In the genomic region with DNA sequence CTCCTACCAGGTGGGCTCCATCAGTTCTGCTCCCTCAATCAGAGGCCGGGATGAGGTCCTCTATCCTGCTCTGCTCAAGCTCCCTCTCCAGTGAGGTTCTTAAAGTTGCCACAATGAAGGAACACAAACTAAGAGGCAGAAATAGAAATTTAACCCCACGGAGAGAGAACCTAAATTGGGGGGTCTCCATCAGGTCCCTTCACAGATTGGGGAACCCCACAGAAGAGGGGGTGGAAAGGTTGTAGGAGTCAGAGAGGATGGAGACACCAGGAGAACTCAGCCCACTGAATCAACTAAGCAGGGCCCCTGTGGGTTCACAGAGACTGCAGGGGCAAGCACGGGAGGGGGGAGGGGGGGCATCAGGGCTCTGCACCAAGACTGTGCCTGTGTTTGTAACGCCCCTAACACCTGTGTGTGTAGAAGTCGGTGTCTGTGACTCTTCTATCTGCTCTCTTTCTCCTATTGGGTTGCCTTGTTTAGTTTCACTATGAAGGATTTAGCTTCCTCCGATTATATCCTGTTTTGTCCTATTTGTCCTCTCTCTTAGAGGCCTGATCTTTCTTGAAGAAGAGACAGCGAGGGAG, we compare ENCODE assay signal across 19 mouse cellular contexts.
DNase-seq lines count a peak whose midpoint lies in the region; ATAC-seq and TF ChIP-seq lines count a peak whose summit lies in the region.
"Had no signal": no experiment of that assay in that cellular context is flagged by ENCODE, and none has a peak within 500 bp of the region (broad histone marks: within the 10 kb centered on the region; RNA-seq: fewer than 3 reads in every experiment).

No protein-coding gene starts in this region.

- intact Hi-C loops in left cerebral cortex, postnatal 14 days (cut with DNase I) = no loop called here

- no peak for TF ChIP-seq POLR2A in CH12.LX (IDR thresholded peaks at IDR 0.05; ENCODE audit: low read depth, low read length)

- DNase-seq in heart, postnatal 0 days (ENCODE audit: low spot score) = no peak
- DNase-seq in CH12.LX (ENCODE audit: extremely low read depth) = peak; percentile 48
- peak; percentile 69 for DNase-seq in thymus, postnatal 25 days
- no peak for DNase-seq in retina, postnatal 1 day
- no peak for DNase-seq in left cerebral cortex, postnatal 14 days (ENCODE audit: low spot score in 2 of 2)
- DNase-seq in heart, adult 8-10 months (ENCODE audit: low spot score) = no peak
- DNase-seq: cerebellum, adult 8-10 months; kidney, adult 2 months; kidney, postnatal 14 days; left cerebral cortex, postnatal 4 days; liver had no signal

- in situ Hi-C loops in CH12.LX (cut with MboI; ENCODE audit: low pct_ligation_motif_present, low pct_unique_long_range_greater_than_20kb, low sequenced_read_pairs) = no loop called here

- no peak for TF ChIP-seq RAD21 in CH12.LX (IDR thresholded peaks at IDR 0.05; ENCODE audit: low read depth, low read length)

- peak overlapping the region; percentile 15; the same call in 1 of the 2 replicates for H3K27ac ChIP-seq in heart, postnatal 0 days (ENCODE audit: low read depth)
- no peak overlapping the region for H3K27ac ChIP-seq in heart, embryonic 12.5 days (ENCODE audit: poor library complexity, severe bottlenecking)
- H3K27ac ChIP-seq in CH12.LX (ENCODE audit: insufficient read depth, low read depth) = no peak overlapping the region
- H3K27ac ChIP-seq: forebrain, embryonic 13.5 days; hindbrain, embryonic 10.5 days; midbrain, embryonic 15.5 days had no signal

- no peaks in the 10 kb centered on the region for H3K79me2 ChIP-seq in CH12.LX (replicated peaks; ENCODE audit: control insufficient read depth, extremely low read depth, insufficient read depth, poor library complexity, severe bottlenecking)

- 55% methylated on average over 7 of the region's 7 CpGs for WGBS in heart, postnatal 0 days
- WGBS in heart, embryonic 12.5 days = 66% methylated on average over 7 of the region's 7 CpGs

- H3K4me2 ChIP-seq in heart, postnatal 0 days (ENCODE audit: low read depth, low read length) = no peak overlapping the region; the same call in 1 of the 2 replicates
- H3K4me2 ChIP-seq in heart, embryonic 12.5 days = no peak overlapping the region
- H3K4me2 ChIP-seq in CH12.LX (ENCODE audit: insufficient read depth, low read depth, poor library complexity, severe bottlenecking) = peak overlapping the region; percentile 83
- H3K4me2 ChIP-seq: forebrain, embryonic 13.5 days; heart, embryonic 11.5 days; midbrain, embryonic 15.5 days had no signal

- no peaks in the 10 kb centered on the region; the same call in 1 of the 2 replicates for H3K36me3 ChIP-seq in heart, postnatal 0 days (replicated peaks; ENCODE audit: control insufficient read depth, insufficient read depth, low read length)
- peaks cover 8% of the 10 kb centered on the region; the same call in 1 of the 2 replicates for H3K36me3 ChIP-seq in heart, embryonic 12.5 days
- peaks cover 0 to 3% of the 10 kb centered on the region in 2 experiments for H3K36me3 ChIP-seq in CH12.LX (replicated peaks in 1 of 2; ENCODE audit: control insufficient read depth in 1 of 2, insufficient read depth in 1 of 2, low read length in 1 of 2)
- H3K36me3 ChIP-seq: hindbrain, embryonic 10.5 days; midbrain, embryonic 15.5 days had no signal

- no peak for ATAC-seq in heart, postnatal 0 days (ENCODE audit: insufficient read depth, low read depth)
- no peak for ATAC-seq in heart, embryonic 12.5 days (ENCODE audit: insufficient number of reproducible peaks, low FRiP score)
- ATAC-seq in neutrophil, adult 5-6 weeks (ENCODE audit: extremely low read depth, insufficient number of reproducible peaks, low FRiP score, poor library complexity, severe bottlenecking) = 0 out of 2 replicates have a peak, but pooled peaks have one; percentile 15
- ATAC-seq: forebrain, embryonic 13.5 days; midbrain, embryonic 15.5 days had no signal

- no peak for TF ChIP-seq EP300 in heart, postnatal 0 days (IDR thresholded peaks at IDR 0.05; ENCODE audit: low read depth)
- TF ChIP-seq EP300 in CH12.LX (IDR thresholded peaks at IDR 0.05; ENCODE audit: low read length) = no peak

- no peak overlapping the region for H3K9ac ChIP-seq in heart, postnatal 0 days (replicated peaks; ENCODE audit: low read depth, low read length)
- H3K9ac ChIP-seq in heart, embryonic 12.5 days = no peak overlapping the region
- peak overlapping the region; percentile 28 for H3K9ac ChIP-seq in CH12.LX (ENCODE audit: insufficient read depth, low read depth)
- H3K9ac ChIP-seq: forebrain, embryonic 13.5 days; midbrain, embryonic 15.5 days had no signal

- dilution Hi-C loops in CH12.LX (cut with MboI; ENCODE audit: extremely low pct_ligation_motif_present, extremely low pct_unique_long_range_greater_than_20kb, low sequenced_read_pairs) = no loop called here

- H3K4me1 ChIP-seq in heart, postnatal 0 days (ENCODE audit: control insufficient read depth, insufficient read depth) = 0 out of 2 replicates have a peak, but pooled peaks cover 4% of the 10 kb centered on the region
- H3K4me1 ChIP-seq in heart, embryonic 12.5 days (replicated peaks) = no peaks in the 10 kb centered on the region; the same call in 1 of the 2 replicates
- H3K4me1 ChIP-seq in CH12.LX (ENCODE audit: control insufficient read depth in 1 of 2, insufficient read depth in 2 of 2) = peaks cover 10 to 45% of the 10 kb centered on the region in 2 experiments
- H3K4me1 ChIP-seq: forebrain, embryonic 13.5 days; midbrain, embryonic 15.5 days had no signal

- H3K9me3 ChIP-seq in heart, postnatal 0 days (replicated peaks; ENCODE audit: control insufficient read depth, low read length) = no peaks in the 10 kb centered on the region
- 0 out of 2 replicates have a peak, but pooled peaks cover 2% of the 10 kb centered on the region for H3K9me3 ChIP-seq in heart, embryonic 12.5 days (replicated peaks)
- H3K9me3 ChIP-seq in CH12.LX (replicated peaks; ENCODE audit: low read length) = no peaks in the 10 kb centered on the region
- H3K9me3 ChIP-seq: forebrain, embryonic 13.5 days; G1E; hindbrain, embryonic 10.5 days; megakaryocyte, embryonic 14.5 days; midbrain, embryonic 15.5 days had no signal

- no peak for TF ChIP-seq CTCF in heart, postnatal 0 days (IDR thresholded peaks at IDR 0.05; ENCODE audit: low read depth)
- TF ChIP-seq CTCF in CH12.LX (conservative IDR thresholded peaks at IDR 0.05 in 1 of 2, IDR thresholded peaks at IDR 0.05 in 1 of 2; ENCODE audit: low read depth in 2 of 2, low read length in 2 of 2) = no peak

- no peaks in the 10 kb centered on the region for H3K27me3 ChIP-seq in heart, postnatal 0 days (ENCODE audit: control insufficient read depth, insufficient read depth, low read length)
- H3K27me3 ChIP-seq in heart, embryonic 12.5 days (replicated peaks) = no peaks in the 10 kb centered on the region
- no peaks in the 10 kb centered on the region for H3K27me3 ChIP-seq in CH12.LX (replicated peaks)
- H3K27me3 ChIP-seq: forebrain, embryonic 13.5 days; megakaryocyte, embryonic 14.5 days; midbrain, embryonic 15.5 days had no signal

- H3K4me3 ChIP-seq in heart, postnatal 0 days (ENCODE audit: low read depth, low read length) = no peak overlapping the region
- H3K4me3 ChIP-seq in heart, embryonic 12.5 days = no peak overlapping the region
- H3K4me3 ChIP-seq in CH12.LX (replicated peaks in 1 of 3; ENCODE audit: low read depth in 2 of 3, low read length in 2 of 3, poor library complexity in 1 of 3) = peak overlapping the region in 1 of 3 experiments; percentile 9
- H3K4me3 ChIP-seq: forebrain, embryonic 13.5 days; hindbrain, embryonic 10.5 days; megakaryocyte, embryonic 14.5 days; midbrain, embryonic 15.5 days had no signal

TF ChIP-seq in CH12.LX, 34 proteins besides CTCF, POLR2A, EP300 and RAD21:
- TF ChIP-seq NELFE (IDR thresholded peaks at IDR 0.05; ENCODE audit: low read depth, low read length) = no peak
- TF ChIP-seq MAX (IDR thresholded peaks at IDR 0.05; ENCODE audit: low read length) = no peak
- no peak for TF ChIP-seq MEF2A (IDR thresholded peaks at IDR 0.05; ENCODE audit: borderline replicate concordance, low read depth, low read length)
- no peak for TF ChIP-seq JUND (conservative IDR thresholded peaks at IDR 0.05; ENCODE audit: low read depth, low read length)
- TF ChIP-seq PAX5 (IDR thresholded peaks at IDR 0.05; ENCODE audit: low read length) = no peak
- no peak for TF ChIP-seq CHD2 (IDR thresholded peaks at IDR 0.05; ENCODE audit: low read length)
- TF ChIP-seq IRF4 (IDR thresholded peaks at IDR 0.05; ENCODE audit: low read depth, low read length) = no peak
- TF ChIP-seq MXI1 (IDR thresholded peaks at IDR 0.05; ENCODE audit: low read depth, low read length) = no peak
TF ChIP-seq in CH12.LX: peak in this region for 0.

Comparison
In these comparisons a context has a peak if more than half of its experiments do, and no peak if none do; other contexts are left out.
1. DNase-seq: peak in CH12.LX (single experiment) and thymus, postnatal 25 days (single experiment); none in heart, postnatal 0 days (single experiment), retina, postnatal 1 day (single experiment), left cerebral cortex, postnatal 14 days (0 of 2) and heart, adult 8-10 months (single experiment).